Mouse (Mus musculus) G1E (cell line): ENCODE data around the gene Sema6b. TPM values are rescaled to one million over a fixed set of nuclear protein-coding genes. Genes with fewer than 3 reads are reported as not detected.
A peak's percentile ranks its signal among the peaks of the same experiment; 100 is the strongest.

Experiments
- ATAC-seq: 2 replicates; pipeline ENCODE4 v1.8.0; 2016; ENCODE audit warnings: mild to moderate bottlenecking; ENCODE audit not compliant: insufficient number of reproducible peaks, poor library complexity, low FRiP score, severe bottlenecking; ENCODE audit errors: extremely low read depth
- DNase-seq: peaks from one replicate; pipeline ENCODE4 v3.0.0; 2012; ENCODE audit warnings: low spot score
- H3K27me3 ChIP-seq: 2 replicates; pipeline ENCODE4 v1.6.1; 2012; ENCODE audit warnings: mild to moderate bottlenecking, low read length, inconsistent platforms; ENCODE audit not compliant: insufficient read depth
- H3K36me3 ChIP-seq: replicated peaks from 2 replicates; pipeline ENCODE3; 2012; ENCODE audit warnings: mild to moderate bottlenecking, inconsistent platforms
- H3K4me1 ChIP-seq: 2 replicates; pipeline ENCODE4 v1.6.1; 2012; ENCODE audit warnings: low read depth, low read length, inconsistent platforms, mixed read lengths; ENCODE audit not compliant: insufficient read depth
- H3K4me3 ChIP-seq: 2 replicates; pipeline ENCODE4 v1.5.1; 2012; ENCODE audit warnings: low read depth, mild to moderate bottlenecking, inconsistent platforms, low read length, moderate library complexity, mixed read lengths
- H3K9me3 ChIP-seq: replicated peaks from 2 replicates; pipeline ENCODE4 v1.6.1; 2012; ENCODE audit warnings: inconsistent platforms
- CTCF ChIP-seq: IDR thresholded peaks from 2 replicates; pipeline ENCODE4 v1.5.1; 2012; ENCODE audit warnings: low read depth, low read length, inconsistent platforms, mixed read lengths
- GATA1 ChIP-seq: IDR thresholded peaks from 2 replicates; pipeline ENCODE4 v1.6.1; 2012; ENCODE audit warnings: borderline replicate concordance, low read length, inconsistent platforms, mixed read lengths
- GATA2 ChIP-seq: IDR thresholded peaks from 2 replicates; pipeline ENCODE4 v1.6.1; 2012; ENCODE audit warnings: low read depth, low read length, inconsistent platforms, borderline replicate concordance
- POLR2AphosphoS5 ChIP-seq: IDR thresholded peaks from 2 replicates; pipeline ENCODE4 v1.6.1; 2012; ENCODE audit warnings: low read depth, low read length, inconsistent platforms; ENCODE audit not compliant: insufficient replicate concordance
- TAL1 ChIP-seq: conservative IDR thresholded peaks from 2 replicates; pipeline ENCODE4 v1.6.1; 2012; ENCODE audit warnings: low read depth, low read length, inconsistent platforms, mixed read lengths
- polyA plus RNA-seq: library from polyadenylated mRNA; stranded (reverse); fragments of >175 nt; gene quantifications from 2 replicates; pipeline ENCODE4 v1.2.3, GENCODE M21; 2012
- total RNA-seq, 2 experiments: library from RNA; stranded (forward) in 1 of 2; stranded (reverse) in 1 of 2; fragments of 200-1000 nt in 1 of 2; fragments of >200 nt in 1 of 2; fragmentation: Nextera tagmentation in 1 of 2; gene quantifications; 2 replicates each; pipeline ENCODE4 v1.2.3; 2014 to 2017

The Sema6b gene
- total and polyA plus RNA-seq, 3 experiments = 2.7 to 14.1 (median 3.4) TPM

GRCm38 (mm10) chr17:56139355-56139754 lies 788 bp downstream of the Sema6b start:
- Histone ChIP-seq H3K27me3 (peaks cover 74% of the 10 kb centered on the region), H3K4me1 (peaks cover 34% of the 10 kb centered on the region), H3K36me3 (no peaks in the 10 kb centered on the region), H3K9me3 (0 out of 2 replicates have a peak, but pooled peaks cover 3% of the 10 kb centered on the region), H3K4me3 (peak overlapping the region; percentile 68; the same call in 1 of the 2 replicates)
- no peak for TF ChIP-seq GATA1
- no peak for TF ChIP-seq TAL1
- DNase-seq (no peak), ATAC-seq (no peak)

DNA sequence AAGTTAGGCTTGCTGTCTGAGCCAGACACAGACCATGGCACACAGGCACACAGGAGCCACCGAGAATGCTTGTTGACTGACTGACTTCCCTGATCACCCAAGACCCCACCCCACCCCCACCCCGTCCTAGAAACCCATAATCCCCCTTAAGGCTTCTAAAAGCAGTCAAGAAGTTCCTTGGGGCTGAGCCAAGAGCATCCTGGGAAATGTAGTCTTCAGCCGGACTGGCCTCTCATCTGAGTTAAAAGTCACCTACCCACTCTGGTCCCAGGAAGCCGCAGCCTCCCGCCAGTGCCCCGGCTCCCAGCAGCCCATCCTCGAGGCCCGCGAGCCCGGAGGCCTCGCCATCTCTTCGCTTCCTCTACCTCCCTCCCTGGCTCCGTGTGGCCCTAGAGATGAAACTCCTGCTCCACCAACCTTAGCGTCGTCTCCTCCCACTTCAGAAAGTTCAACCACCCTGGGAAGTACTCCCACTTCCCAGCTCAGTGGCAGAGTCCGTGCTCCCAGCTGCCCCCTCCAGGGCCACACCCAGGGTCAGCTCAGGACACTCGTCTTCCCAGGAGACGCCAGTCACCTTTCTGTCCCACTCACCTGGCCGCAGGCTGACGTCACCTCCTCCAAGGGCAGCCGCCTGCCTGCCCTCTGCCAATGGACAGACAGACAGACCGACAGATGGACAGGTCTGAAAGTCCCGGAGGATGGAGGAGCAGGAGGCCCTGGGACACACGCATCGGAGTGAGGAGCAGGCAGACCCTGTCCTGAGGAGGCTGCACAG lies 2.1 kb downstream of the Sema6b start:
- no peak for DNase-seq
- Histone ChIP-seq H3K9me3 (0 out of 2 replicates have a peak, but pooled peaks cover 3% of the 10 kb centered on the region), H3K4me1 (peaks cover 45% of the 10 kb centered on the region), H3K27me3 (peaks cover 62% of the 10 kb centered on the region), H3K36me3 (no peaks in the 10 kb centered on the region), H3K4me3 (no peak overlapping the region)
- no peak for ATAC-seq
- no peak for TF ChIP-seq POLR2AphosphoS5

- peaks cover 2% of the 10 kb centered on the region for H3K36me3 ChIP-seq
- DNase-seq (no peak), ATAC-seq (no peak)
- H3K4me1 ChIP-seq = peaks cover 47% of the 10 kb centered on the region
- TF ChIP-seq CTCF (no peak), GATA2 (no peak), POLR2AphosphoS5 (no peak), TAL1 (no peak), GATA1 (no peak)
- 0 out of 2 replicates have a peak, but pooled peaks cover 3% of the 10 kb centered on the region for H3K9me3 ChIP-seq
- peaks cover 52% of the 10 kb centered on the region for H3K27me3 ChIP-seq
- H3K4me3 ChIP-seq = no peak overlapping the region
Measured at GRCm38 (mm10) chr17:56136558-56136957, 3.6 kb downstream of the Sema6b start.

DNA sequence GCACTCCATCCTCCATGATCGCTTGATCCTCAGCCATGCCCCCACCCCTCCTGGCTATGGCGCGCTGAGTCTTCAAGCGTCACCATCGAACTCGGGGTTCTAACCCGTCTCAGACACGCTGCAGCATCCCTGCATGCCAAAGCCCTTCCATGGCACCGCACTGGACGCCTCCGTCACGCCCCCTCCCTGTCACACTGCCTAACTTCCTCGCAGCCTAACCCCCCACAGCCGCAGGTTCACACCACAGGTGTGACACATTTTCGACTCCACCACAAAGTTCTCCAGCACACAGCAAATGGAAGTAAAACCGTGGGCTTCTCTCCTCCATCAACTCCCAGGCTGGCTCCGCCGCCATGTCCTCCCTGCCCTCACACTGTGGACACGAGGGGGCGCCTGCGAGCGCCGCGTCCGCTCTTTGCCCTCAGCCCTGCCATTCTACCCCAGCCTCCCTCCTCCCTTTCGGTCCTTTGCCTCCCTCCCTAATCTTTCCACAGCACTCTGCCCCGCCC lies 5.6 kb downstream of the Sema6b start:
- DNase-seq (peak; percentile 74), ATAC-seq (no peak; the same call in 1 of the 2 replicates)
- no peaks in the 10 kb centered on the region for H3K9me3 ChIP-seq
- peaks cover 43% of the 10 kb centered on the region for H3K4me1 ChIP-seq
- H3K36me3 ChIP-seq = peaks cover 19% of the 10 kb centered on the region
- TF ChIP-seq CTCF = peak; percentile 89
- no peak for TF ChIP-seq GATA2
- peak overlapping the region; percentile 70 for H3K4me3 ChIP-seq
- H3K27me3 ChIP-seq = peaks cover 37% of the 10 kb centered on the region

DNA sequence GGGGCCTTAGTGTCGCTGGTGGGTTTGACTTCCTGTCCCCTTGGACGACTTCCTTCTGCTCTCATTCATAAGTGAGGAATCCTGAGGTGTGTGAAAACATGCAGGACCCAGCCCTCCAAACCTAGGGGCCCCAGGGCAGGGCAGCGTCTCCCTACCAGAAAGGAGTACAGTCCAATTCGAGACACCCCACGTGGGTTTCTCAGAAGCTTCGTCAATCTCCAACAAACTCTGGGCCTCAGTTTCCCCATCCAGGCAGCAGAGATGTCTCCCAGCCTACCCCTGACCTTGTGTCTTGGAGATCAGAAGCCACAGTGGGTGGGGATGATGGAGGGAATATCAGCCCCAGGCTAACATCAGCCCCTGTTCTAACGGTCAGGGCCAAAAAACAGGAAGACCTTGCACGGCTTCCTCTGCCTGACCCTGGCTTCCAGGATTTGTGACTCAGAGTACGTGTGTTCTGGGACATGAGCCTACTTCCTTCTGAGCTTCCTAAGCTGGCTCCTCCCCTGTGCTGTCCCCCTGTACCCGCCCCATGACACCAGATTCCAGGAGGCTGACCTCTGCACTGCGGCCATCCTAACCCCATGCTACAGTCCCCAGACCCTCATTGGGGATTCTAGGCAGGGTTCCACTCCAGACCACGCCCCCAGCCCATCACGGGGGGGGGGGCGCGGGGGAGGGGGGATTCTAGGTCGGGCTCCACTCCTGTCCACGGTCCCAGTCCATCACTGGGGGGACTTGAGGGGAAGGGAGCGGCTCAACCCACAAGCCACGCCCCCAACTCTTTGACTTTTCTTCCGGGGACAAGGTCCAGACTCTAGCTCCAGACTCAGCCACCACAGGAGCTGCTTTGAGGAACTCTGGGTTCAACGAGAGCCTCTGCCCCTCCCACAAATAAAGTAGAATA lies 6.4 kb downstream of the Sema6b start:
- ATAC-seq (peak; percentile 65), DNase-seq (peak; percentile 47)
- TF ChIP-seq GATA1 = no peak
- no peak for TF ChIP-seq CTCF
- TF ChIP-seq POLR2AphosphoS5 = no peak
- no peak for TF ChIP-seq TAL1
- TF ChIP-seq GATA2 = no peak
- peaks cover 38% of the 10 kb centered on the region for H3K4me1 ChIP-seq
- H3K27me3 ChIP-seq = peaks cover 29% of the 10 kb centered on the region
- H3K4me3 ChIP-seq = peak overlapping the region; percentile 70; the same call in 1 of the 2 replicates
- H3K9me3 ChIP-seq = no peaks in the 10 kb centered on the region
- peaks cover 24% of the 10 kb centered on the region for H3K36me3 ChIP-seq

GRCm38 (mm10) chr17:56132661-56133060 lies 7.5 kb downstream of the Sema6b start:
- Histone ChIP-seq H3K4me3 (no peak overlapping the region), H3K9me3 (no peaks in the 10 kb centered on the region), H3K4me1 (peaks cover 35% of the 10 kb centered on the region), H3K27me3 (peaks cover 28% of the 10 kb centered on the region), H3K36me3 (peaks cover 30% of the 10 kb centered on the region)
- TF ChIP-seq POLR2AphosphoS5 (no peak), CTCF (peak; percentile 93), TAL1 (no peak), GATA2 (no peak), GATA1 (no peak)
- peak; percentile 58 for DNase-seq
- no peak for ATAC-seq
